Mouse (Mus musculus) stomach, embryonic 14.5 days (tissue): Measurements from ENCODE around the gene Surf1. TPM values are rescaled to one million over a fixed set of nuclear protein-coding genes. Genes with fewer than 3 reads are reported as not detected.

Experiments used
- ATAC-seq: fragments of 200-750 bp; cut with Nextera tagmentation; 2 replicates; pipeline ENCODE4 v1.8.0; 2017; ENCODE audit warnings: low read depth, moderate TSS enrichment; ENCODE audit not compliant: insufficient number of reproducible peaks, insufficient read depth, low FRiP score
- H3K27ac ChIP-seq: fragments of 300-500 bp; sonication (generic); 2 replicates; pipeline ENCODE4 v1.5.1; 2014; ENCODE audit warnings: mild to moderate bottlenecking, low read length, moderate library complexity, mixed read lengths
- H3K27me3 ChIP-seq: fragments of 300-500 bp; sonication (generic); 2 replicates; pipeline ENCODE4 v1.6.1; 2014; ENCODE audit warnings: low read length, control low read depth, mixed read lengths; ENCODE audit not compliant: control insufficient read depth, insufficient read depth
- H3K36me3 ChIP-seq: fragments of 300-500 bp; sonication (generic); 2 replicates; pipeline ENCODE4 v1.6.1; 2014; ENCODE audit warnings: mild to moderate bottlenecking, control low read depth, low read length, moderate library complexity, mixed read lengths; ENCODE audit not compliant: control insufficient read depth, insufficient read depth
- H3K4me1 ChIP-seq: fragments of 300-500 bp; sonication (generic); 2 replicates; pipeline ENCODE4 v1.6.1; 2014; ENCODE audit warnings: low read length, control low read depth, mixed read lengths; ENCODE audit not compliant: control insufficient read depth, insufficient read depth
- H3K4me2 ChIP-seq: fragments of 300-500 bp; sonication (generic); replicated peaks from 2 replicates; pipeline ENCODE4 v1.6.1; 2014; ENCODE audit warnings: low read depth, low read length, control low read depth
- H3K4me3 ChIP-seq: fragments of 300-500 bp; sonication (generic); 2 replicates; pipeline ENCODE4 v1.5.1; 2014; ENCODE audit warnings: low read depth, low read length, control low read depth
- H3K9ac ChIP-seq: fragments of 300-500 bp; sonication (generic); replicated peaks from 2 replicates; pipeline ENCODE4 v1.6.1; 2014; ENCODE audit warnings: low read depth, mild to moderate bottlenecking, control low read depth, low read length, moderate library complexity, mixed read lengths
- H3K9me3 ChIP-seq: fragments of 300-500 bp; sonication (generic); 2 replicates; pipeline ENCODE4 v1.6.1; 2016; ENCODE audit warnings: low read depth, low read length, control low read depth; ENCODE audit not compliant: control insufficient read depth
- WGBS: fragments of 180-500 bp; shearing (Covaris S2); extraction: QIAGEN DNeasy Blood & Tissue Kit; methylation state at CpG from one replicate; pipeline ENCODE4 v1.1.7; 2014; 5-methylcytosine and 5-hydroxymethylcytosine counted together
- polyA plus RNA-seq: library from polyadenylated mRNA; unstranded; fragments of >200 nt; fragmentation: Nextera tagmentation; extraction: Ambion mirVana; gene quantifications from 2 replicates; pipeline ENCODE4 v1.2.1, GENCODE M21; 2014

Surf1 gene
- 50.4 and 52.4 TPM in 2 replicates for polyA plus RNA-seq

- peaks cover 59% of the 10 kb centered on the region for H3K36me3 ChIP-seq
- no peaks in the 10 kb centered on the region for H3K9me3 ChIP-seq
Measured at GRCm38 (mm10) chr2:26915927-26916728, at the start of gene Surf1, which contains the start of gene Surf2. TSS of gene Surf1 (minus strand) at chr2:26916530. TSS of gene Surf2 (plus strand) at chr2:26916367.

GRCm38 (mm10) chr2:26964724-26965370, 48.5 kb upstream of the Surf1 start:
- H3K4me2 ChIP-seq: peak overlapping the region; percentile 85
- no peaks in the 10 kb centered on the region for H3K9me3 ChIP-seq
- WGBS: 14% methylated on average over 14 of the region's 14 CpGs
- ATAC-seq: no peak
- peak overlapping the region; percentile 91 for H3K27ac ChIP-seq
- H3K4me1 ChIP-seq: peaks cover 14% of the 10 kb centered on the region
- peak overlapping the region; percentile 90 for H3K9ac ChIP-seq
- H3K27me3 ChIP-seq: no peaks in the 10 kb centered on the region
- H3K36me3 ChIP-seq: peaks cover 17% of the 10 kb centered on the region
- peak overlapping the region; percentile 87 for H3K4me3 ChIP-seq

More at GRCm38 (mm10) chr2:26915927-26916728, at the start of gene Surf1, which contains the start of gene Surf2:
- Histone ChIP-seq H3K27me3 (no peaks in the 10 kb centered on the region), H3K4me1 (peaks cover 21% of the 10 kb centered on the region), H3K9ac (peak within 1 kb of the TSS; percentile 85), H3K4me3 (peak within 1 kb of the TSS; percentile 73), H3K27ac (peak within 1 kb of the TSS; percentile 69), H3K4me2 (peak within 1 kb of the TSS; percentile 94)
- 1% methylated on average over 47 of the region's 47 CpGs for WGBS
- ATAC-seq: peak; percentile 79

- Histone ChIP-seq H3K9me3 (no peaks in the 10 kb centered on the region), H3K4me3 (peak within 1 kb of the TSS; percentile 87), H3K27ac (peak within 1 kb of the TSS; percentile 91), H3K36me3 (peaks cover 17% of the 10 kb centered on the region), H3K9ac (peak within 1 kb of the TSS; percentile 90), H3K4me1 (peaks cover 14% of the 10 kb centered on the region), H3K27me3 (no peaks in the 10 kb centered on the region), H3K4me2 (peak within 1 kb of the TSS; percentile 85)
- peak; percentile 93 for ATAC-seq
- under 1% methylated on average over 50 of the region's 50 CpGs for WGBS
Measured at GRCm38 (mm10) chr2:26963923-26964723, 47.8 kb upstream of the Surf1 start, which contains the start of gene Rexo4. TSS of gene Rexo4 (minus strand) at chr2:26964386.

- Histone ChIP-seq H3K27me3 (no peaks in the 10 kb centered on the region), H3K27ac (no peak overlapping the region), H3K4me1 (peaks cover 14% of the 10 kb centered on the region), H3K36me3 (peaks cover 47% of the 10 kb centered on the region), H3K4me2 (no peak overlapping the region), H3K9me3 (no peaks in the 10 kb centered on the region), H3K4me3 (no peak overlapping the region), H3K9ac (no peak overlapping the region)
- ATAC-seq: no peak
- WGBS: 85% methylated on average over 4 of the region's 4 CpGs
Measured at GRCm38 (mm10) chr2:26960756-26961155, 44.4 kb upstream of the Surf1 start.

- Histone ChIP-seq H3K9ac (no peak overlapping the region), H3K9me3 (no peaks in the 10 kb centered on the region), H3K4me1 (peaks cover 5% of the 10 kb centered on the region; the same call in 1 of the 2 replicates), H3K36me3 (peaks cover 70% of the 10 kb centered on the region), H3K4me2 (no peak overlapping the region), H3K4me3 (no peak overlapping the region), H3K27ac (no peak overlapping the region), H3K27me3 (no peaks in the 10 kb centered on the region)
- 68% methylated on average over 2 of the region's 2 CpGs for WGBS
- no peak for ATAC-seq
Measured at GRCm38 (mm10) chr2:26957488-26957859, 41.1 kb upstream of the Surf1 start.

- H3K27ac ChIP-seq: no peak overlapping the region
- H3K9ac ChIP-seq: no peak overlapping the region
- no peak overlapping the region for H3K4me2 ChIP-seq
- H3K27me3 ChIP-seq: no peaks in the 10 kb centered on the region
- H3K4me3 ChIP-seq: no peak overlapping the region
- ATAC-seq: no peak
- no peaks in the 10 kb centered on the region for H3K9me3 ChIP-seq
- WGBS: 93% methylated on average over 12 of the region's 12 CpGs
- peaks cover 4% of the 10 kb centered on the region; the same call in 1 of the 2 replicates for H3K4me1 ChIP-seq
- peaks cover 72% of the 10 kb centered on the region for H3K36me3 ChIP-seq
Measured at GRCm38 (mm10) chr2:26956811-26957487, 40.6 kb upstream of the Surf1 start.

- Histone ChIP-seq H3K27ac (no peak overlapping the region), H3K4me2 (no peak overlapping the region), H3K9ac (no peak overlapping the region), H3K27me3 (no peaks in the 10 kb centered on the region), H3K36me3 (peaks cover 68% of the 10 kb centered on the region), H3K4me3 (no peak overlapping the region), H3K9me3 (no peaks in the 10 kb centered on the region), H3K4me1 (no peaks in the 10 kb centered on the region)
- no peak for ATAC-seq
- WGBS: 95% methylated on average over 2 of the region's 2 CpGs
Measured at GRCm38 (mm10) chr2:26954735-26955395, 38.5 kb upstream of the Surf1 start.
